Mouse (Mus musculus) ES-Bruce4 (cell line): Measurements from ENCODE around the gene Cgnl1.

Experiments
- CTCF ChIP-seq: IDR thresholded peaks from one replicate; pipeline ENCODE4 v1.8.1; 2011; ENCODE audit warnings: low read depth, low read length
- EP300 ChIP-seq: IDR thresholded peaks from 2 replicates; pipeline ENCODE4 v1.6.1; 2011; ENCODE audit warnings: low read depth, low read length; ENCODE audit not compliant: insufficient read depth
- POLR2A ChIP-seq: IDR thresholded peaks from one replicate; pipeline ENCODE4 v1.8.1; 2011; ENCODE audit warnings: low read length; ENCODE audit not compliant: insufficient read depth

DNA sequence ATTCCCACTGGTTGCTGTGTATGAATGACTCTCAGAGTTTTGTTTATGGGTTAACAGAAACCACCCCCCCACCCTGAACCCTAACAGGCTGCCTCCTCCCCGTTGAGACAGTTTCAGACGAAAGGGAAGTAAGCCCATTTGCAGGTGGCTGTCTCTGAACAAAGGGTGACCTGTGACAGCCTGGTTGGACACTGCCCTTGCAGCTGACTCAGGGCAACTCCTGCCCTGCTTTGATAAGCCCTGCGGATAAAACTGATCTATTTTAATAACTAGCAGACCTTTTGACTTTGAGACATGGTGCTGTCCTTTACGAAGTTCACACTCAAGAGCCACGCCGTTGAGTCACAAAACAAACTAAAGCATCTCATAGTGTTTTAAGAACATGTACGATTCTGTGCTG lies 181.6 kb downstream of the Cgnl1 start:
- TF ChIP-seq EP300 (no peak), CTCF (no peak), POLR2A (no peak)
